Mouse (Mus musculus) layer of hippocampus, adult 2 months (tissue): ENCODE results near the gene Atp2a3. TPM values are rescaled to one million over a fixed set of nuclear protein-coding genes. Genes with fewer than 3 reads are reported as not detected.
A peak's percentile ranks its signal among the peaks of the same experiment; 100 is the strongest.

Experiments used
- DNase-seq, 2 experiments: peaks; one replicate each; pipeline ENCODE4 v3.0.0; 2022; ENCODE audit warnings: low spot score in 2 of 2
- H3K27ac ChIP-seq: fragments of 200-600 bp; 2 replicates; pipeline ENCODE4 v1.8.1; 2022
- H3K4me3 ChIP-seq: fragments of 200-600 bp; 2 replicates; pipeline ENCODE4 v1.8.1; 2022; ENCODE audit warnings: mild to moderate bottlenecking
- CTCF ChIP-seq: fragments of 200-600 bp; conservative IDR thresholded peaks from 2 replicates; pipeline ENCODE4 v1.8.1; 2022; ENCODE audit warnings: antibody characterized with exemption, mild to moderate bottlenecking, moderate library complexity
- total RNA-seq, 2 experiments: library from RNA; stranded (reverse); gene quantifications; 2 replicates each; pipeline ENCODE4 v1.2.3; 2021

Atp2a3 gene
- total RNA-seq, 2 experiments from 2014 or later: 5.4 to 6.2 TPM

GRCm38 (mm10) chr11:72960723-72961071, 272 bp upstream of the Atp2a3 start:
- TF ChIP-seq CTCF: no peak
- Histone ChIP-seq H3K27ac (no peak overlapping the region), H3K4me3 (no peak overlapping the region; the same call in 1 of the 2 replicates)
- DNase-seq: no peak

- DNase-seq: no peak
- no peak overlapping the region for H3K27ac ChIP-seq
- TF ChIP-seq CTCF: no peak
- no peak overlapping the region for H3K4me3 ChIP-seq
Measured at GRCm38 (mm10) chr11:72962378-72962777, 1.4 kb downstream of the Atp2a3 start.

DNA sequence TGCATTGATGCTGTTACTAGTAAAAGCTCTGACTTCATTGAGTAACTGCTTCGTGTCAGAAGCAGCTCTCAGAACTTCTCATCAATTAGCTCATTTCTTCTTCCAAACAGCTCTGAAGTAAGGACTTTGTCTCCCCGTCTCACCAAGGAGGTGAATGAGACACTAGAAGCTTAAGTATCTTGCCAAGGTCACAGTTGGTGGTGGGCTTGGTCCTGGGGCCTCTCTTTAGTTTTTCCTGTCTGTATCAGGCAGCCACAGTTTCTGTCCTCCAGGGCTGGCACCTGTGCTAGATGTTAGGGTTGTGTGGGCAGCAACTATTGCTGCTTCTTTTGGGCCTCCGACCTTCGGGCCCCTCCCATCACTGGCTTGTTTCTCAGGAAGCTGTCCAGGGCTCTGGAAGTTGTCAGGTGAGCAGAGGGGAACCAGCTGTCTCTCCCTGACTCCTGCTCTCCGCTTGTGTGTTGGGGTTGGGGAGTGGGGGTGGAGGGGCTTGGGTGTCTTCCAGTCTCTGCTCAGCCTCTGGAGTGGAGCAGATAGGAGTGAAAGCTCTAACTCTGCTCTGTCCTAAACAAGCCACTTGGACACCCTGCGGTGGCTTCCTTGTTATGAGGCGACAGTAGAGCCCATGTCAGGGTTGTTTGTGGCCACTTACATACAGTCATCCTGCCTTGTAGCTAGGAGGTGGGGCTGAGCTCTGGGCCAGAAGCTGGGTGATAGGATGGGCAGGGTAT, 2.3 kb downstream of the Atp2a3 start:
- H3K4me3 ChIP-seq: no peak overlapping the region
- no peak overlapping the region for H3K27ac ChIP-seq
- no peak for DNase-seq
- TF ChIP-seq CTCF: no peak

- H3K27ac ChIP-seq: no peak overlapping the region
- no peak for TF ChIP-seq CTCF
- no peak for DNase-seq
- no peak overlapping the region for H3K4me3 ChIP-seq
Measured at GRCm38 (mm10) chr11:72963789-72964294, 2.9 kb downstream of the Atp2a3 start.

DNA sequence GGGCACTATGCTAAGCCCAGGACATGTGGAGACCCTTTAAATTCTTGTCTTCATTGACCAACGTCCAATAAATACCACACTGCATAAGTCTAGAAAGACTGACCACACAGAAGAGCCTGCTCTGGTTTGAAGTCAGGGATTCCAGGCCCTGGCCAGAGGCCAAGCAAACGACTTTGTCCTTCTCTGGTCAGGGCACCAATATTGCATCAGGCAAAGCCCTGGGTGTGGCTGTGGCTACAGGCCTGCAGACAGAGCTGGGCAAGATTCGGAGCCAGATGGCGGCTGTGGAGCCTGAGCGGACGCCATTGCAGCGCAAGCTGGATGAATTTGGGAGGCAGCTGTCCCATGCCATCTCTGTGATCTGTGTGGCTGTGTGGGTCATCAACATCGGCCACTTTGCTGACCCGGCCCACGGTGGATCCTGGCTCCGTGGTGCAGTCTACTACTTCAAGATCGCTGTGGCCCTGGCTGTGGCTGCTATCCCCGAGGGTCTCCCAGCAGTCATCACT, 14.1 kb downstream of the Atp2a3 start:
- H3K27ac ChIP-seq: no peak overlapping the region
- TF ChIP-seq CTCF: no peak
- H3K4me3 ChIP-seq: no peak overlapping the region
- no peak for DNase-seq

DNA sequence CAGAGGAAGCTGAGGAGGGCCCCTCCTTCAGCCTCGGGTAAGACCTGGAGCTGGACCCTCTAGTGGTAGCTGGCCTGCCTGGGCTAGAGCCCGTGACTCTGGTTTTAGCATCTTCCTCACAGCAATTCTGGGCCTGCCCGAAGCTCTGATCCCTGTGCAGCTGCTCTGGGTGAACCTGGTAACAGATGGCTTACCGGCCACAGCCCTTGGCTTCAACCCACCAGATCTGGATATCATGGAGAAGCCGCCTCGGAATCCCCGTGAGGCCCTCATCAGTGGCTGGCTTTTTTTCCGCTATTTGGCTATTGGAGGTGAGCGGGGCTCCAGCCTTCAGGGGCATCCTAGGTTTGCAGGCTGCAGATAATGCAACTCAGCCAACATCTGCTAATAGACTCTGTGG, 21.5 kb downstream of the Atp2a3 start:
- TF ChIP-seq CTCF: no peak
- DNase-seq: no peak
- no peak overlapping the region for H3K4me3 ChIP-seq
- no peak overlapping the region for H3K27ac ChIP-seq

DNA sequence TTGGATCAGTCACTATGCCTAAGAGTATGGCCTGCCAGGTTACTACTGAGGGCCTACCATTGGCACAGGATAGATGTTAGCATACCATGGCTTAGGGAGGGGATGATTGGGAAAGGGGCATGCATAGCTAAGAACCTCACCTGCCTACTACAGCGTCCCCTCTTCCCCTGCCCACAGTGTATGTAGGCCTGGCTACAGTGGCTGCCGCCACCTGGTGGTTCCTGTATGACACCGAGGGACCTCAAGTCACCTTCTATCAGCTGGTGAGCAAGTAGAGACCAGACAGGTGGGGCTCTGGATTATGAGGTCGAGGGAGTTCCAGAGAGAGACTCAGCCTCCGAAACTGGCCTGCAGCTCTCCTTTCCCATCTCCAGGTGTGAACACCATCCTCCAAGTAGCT, 22.3 kb downstream of the Atp2a3 start:
- H3K27ac ChIP-seq: no peak overlapping the region
- TF ChIP-seq CTCF: peak; percentile 63
- no peak for DNase-seq
- H3K4me3 ChIP-seq: no peak overlapping the region

- DNase-seq: no peak
- Histone ChIP-seq H3K27ac (no peak overlapping the region), H3K4me3 (no peak overlapping the region)
- TF ChIP-seq CTCF: no peak
Measured at GRCm38 (mm10) chr11:72986745-72987144, 25.8 kb downstream of the Atp2a3 start.

DNA sequence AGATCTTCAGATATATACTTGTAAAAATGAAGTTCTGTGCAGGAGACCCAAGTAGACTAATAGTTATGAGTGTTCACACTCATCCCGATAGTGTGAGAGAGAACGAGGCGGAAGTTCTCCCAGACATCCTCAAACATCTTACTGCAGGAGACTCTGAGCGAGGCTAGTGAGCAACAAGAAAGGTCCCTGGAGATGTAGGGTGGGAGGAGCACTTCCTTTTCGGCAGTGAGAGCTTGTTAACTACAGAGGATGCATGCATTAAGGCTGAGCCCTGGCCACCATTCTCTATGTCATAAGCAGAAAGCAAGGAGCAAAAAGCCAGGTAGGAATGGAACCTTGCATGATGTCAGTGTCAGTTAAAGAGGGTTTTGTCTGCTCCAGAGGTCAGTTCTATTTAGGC, 26.3 kb downstream of the Atp2a3 start:
- DNase-seq: no peak
- Histone ChIP-seq H3K4me3 (no peak overlapping the region), H3K27ac (no peak overlapping the region)
- TF ChIP-seq CTCF: no peak

GRCm38 (mm10) chr11:72987807-72988206, 26.8 kb downstream of the Atp2a3 start:
- Histone ChIP-seq H3K27ac (no peak overlapping the region), H3K4me3 (no peak overlapping the region)
- DNase-seq: no peak
- no peak for TF ChIP-seq CTCF

DNA sequence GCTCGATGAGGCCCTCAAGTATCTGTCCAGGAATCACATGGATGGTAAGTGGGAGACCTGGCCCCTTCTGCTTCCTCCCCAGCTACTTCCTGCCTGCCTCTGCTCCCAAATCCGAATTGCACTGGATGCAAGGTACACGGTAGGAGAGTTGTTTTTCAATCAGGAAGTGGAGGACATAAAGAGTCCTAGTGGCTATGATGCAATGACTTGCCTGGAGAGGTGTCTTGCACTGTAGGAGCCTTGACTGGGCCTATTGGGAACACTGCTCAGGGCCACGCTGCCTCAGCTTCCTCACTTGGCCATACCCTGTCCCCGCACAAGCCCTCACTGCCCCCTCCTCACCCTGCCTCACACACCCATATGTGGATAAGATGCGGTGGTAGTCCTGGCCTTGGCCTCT, 28.1 kb downstream of the Atp2a3 start:
- no peak for DNase-seq
- Histone ChIP-seq H3K4me3 (no peak overlapping the region), H3K27ac (no peak overlapping the region)
- no peak for TF ChIP-seq CTCF

- no peak overlapping the region for H3K27ac ChIP-seq
- DNase-seq: no peak
- no peak for TF ChIP-seq CTCF
- H3K4me3 ChIP-seq: no peak overlapping the region
Measured at GRCm38 (mm10) chr11:72990688-72991087, 29.7 kb downstream of the Atp2a3 start.

GRCm38 (mm10) chr11:72991961-72992360, 31.0 kb downstream of the Atp2a3 start:
- DNase-seq: no peak
- TF ChIP-seq CTCF: no peak
- Histone ChIP-seq H3K27ac (no peak overlapping the region), H3K4me3 (no peak overlapping the region)

DNA sequence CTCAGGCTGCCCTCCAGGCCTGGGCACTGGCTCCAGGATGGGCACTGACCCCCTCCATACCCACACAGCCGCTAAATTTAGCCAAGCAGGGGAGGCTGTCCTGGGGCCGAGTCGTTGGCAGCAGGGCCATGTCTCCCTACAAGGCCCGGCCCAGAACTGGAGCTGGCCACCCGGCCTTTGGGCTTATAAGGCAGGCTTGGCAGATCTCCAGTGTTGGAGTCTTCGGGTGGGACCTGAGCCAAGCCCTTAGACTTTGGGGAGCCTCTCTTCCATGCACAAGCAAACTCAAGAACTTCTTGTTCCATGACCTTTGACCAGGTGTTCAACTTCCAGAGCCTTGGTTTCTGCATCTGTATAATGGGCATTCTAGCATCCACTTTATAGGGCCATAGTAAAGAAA, 35.4 kb downstream of the Atp2a3 start:
- no peak for DNase-seq
- Histone ChIP-seq H3K4me3 (no peak overlapping the region), H3K27ac (no peak overlapping the region)
- no peak for TF ChIP-seq CTCF
